Mouse (Mus musculus) midbrain, embryonic 10.5 days (tissue): ENCODE results near the gene C87414. TPM values are rescaled to one million over a fixed set of nuclear protein-coding genes. Genes with fewer than 3 reads are reported as not detected.
"Not testable (repeated sequence)": the region's sequence is repeated elsewhere in the genome, so short reads cannot be mapped to it uniquely, and the experiment has no call there.

Experiments used
- DNase-seq: peaks from one replicate; pipeline ENCODE4 v3.0.0-alpha.2; 2017; ENCODE audit warnings: low spot score
- H3K27ac ChIP-seq: fragments of 300-500 bp; sonication (generic); replicated peaks from 2 replicates; pipeline ENCODE4 v1.5.1; 2016; ENCODE audit warnings: mild to moderate bottlenecking
- H3K27me3 ChIP-seq: fragments of 300-500 bp; sonication (generic); 2 replicates; pipeline ENCODE4 v1.6.1; 2016; ENCODE audit warnings: low read depth, mild to moderate bottlenecking; ENCODE audit not compliant: poor library complexity, severe bottlenecking
- H3K36me3 ChIP-seq: fragments of 300-500 bp; sonication (generic); 2 replicates; pipeline ENCODE4 v1.6.1; 2016; ENCODE audit warnings: mild to moderate bottlenecking, moderate library complexity
- H3K4me1 ChIP-seq: fragments of 300-500 bp; sonication (generic); 2 replicates; pipeline ENCODE4 v1.6.1; 2016
- H3K4me3 ChIP-seq: fragments of 300-500 bp; sonication (generic); 2 replicates; pipeline ENCODE4 v1.5.1; 2016; ENCODE audit warnings: mild to moderate bottlenecking, moderate library complexity
- H3K9me3 ChIP-seq: fragments of 300-500 bp; sonication (generic); replicated peaks from 2 replicates; pipeline ENCODE4 v1.6.1; 2016; ENCODE audit warnings: mild to moderate bottlenecking
- WGBS: fragments of 180-500 bp; shearing (Covaris S2); methylation state at CpG from one replicate; pipeline ENCODE4 v1.1.7; 2016; 5-methylcytosine and 5-hydroxymethylcytosine counted together
- polyA plus RNA-seq: library from polyadenylated mRNA; unstranded; fragments of >200 nt; fragmentation: Nextera tagmentation; extraction: Ambion mirVana; gene quantifications from 2 replicates; pipeline ENCODE4 v1.2.1, GENCODE M21; 2016

Gene C87414
- polyA plus RNA-seq = not detected in 2 replicates

- H3K4me1 ChIP-seq, H3K27ac ChIP-seq, H3K36me3 ChIP-seq, H3K27me3 ChIP-seq, H3K4me3 ChIP-seq, H3K9me3 ChIP-seq, DNase-seq: not testable (repeated sequence)
- WGBS = 75% methylated on average over 1 of the region's 3 CpGs
Observed at GRCm38 (mm10) chr5:93671451-93671850, at the start of gene C87414. Gene C87414, minus strand, starts transcription at chr5:93671551.

- H3K9me3 ChIP-seq = not testable (repeated sequence)
Observed at GRCm38 (mm10) chr5:93684661-93685060, 13.3 kb upstream of the C87414 start.

More at GRCm38 (mm10) chr5:93684661-93685060, 13.3 kb upstream of the C87414 start:
- DNase-seq, H3K36me3 ChIP-seq, H3K4me1 ChIP-seq, H3K27me3 ChIP-seq, H3K27ac ChIP-seq, H3K4me3 ChIP-seq: not testable (repeated sequence)
- 64% methylated on average over 3 of the region's 3 CpGs for WGBS

Other genes with a start within 250 kb of the C87414 start
- not detected in 2 replicates for gene Gm16427, start 131.4 kb downstream of the C87414 start, polyA plus RNA-seq
- not detected in 2 replicates for gene Gm7792, start 172.2 kb upstream of the C87414 start, polyA plus RNA-seq